Mouse (Mus musculus) heart, embryonic 14.5 days (tissue): Measurements from ENCODE around the gene Tgm7. TPM values are rescaled to one million over a fixed set of nuclear protein-coding genes. Genes with fewer than 3 reads are reported as not detected.
"Not testable (repeated sequence)": the region's sequence is repeated elsewhere in the genome, so short reads cannot be mapped to it uniquely, and the experiment has no call there.

Experiments
- ATAC-seq: fragments of 200-750 bp; cut with Nextera tagmentation; 2 replicates; pipeline ENCODE4 v1.8.0; 2017; ENCODE audit warnings: low read depth, moderate TSS enrichment; ENCODE audit not compliant: insufficient number of reproducible peaks, insufficient read depth, low FRiP score
- H3K27ac ChIP-seq, 2 experiments: fragments of 200-500 bp in 1 of 2; fragments of 300-500 bp in 1 of 2; sonication (generic) in 1 of 2; replicated peaks in 1 of 2; 2 replicates each; pipeline ENCODE4 v1.5.1; 2012 to 2014; ENCODE audit warnings: low read depth in 2 of 2, low read length in 2 of 2, control low read depth in 1 of 2, mild to moderate bottlenecking in 1 of 2, mixed read lengths in 1 of 2; ENCODE audit not compliant: control insufficient read depth in 1 of 2, insufficient read depth in 1 of 2
- H3K27me3 ChIP-seq: fragments of 300-500 bp; sonication (generic); 2 replicates; pipeline ENCODE4 v1.6.1; 2014; ENCODE audit warnings: mild to moderate bottlenecking, low read length, control low read depth; ENCODE audit not compliant: control insufficient read depth, insufficient read depth
- H3K36me3 ChIP-seq: fragments of 300-500 bp; sonication (generic); 2 replicates; pipeline ENCODE4 v1.6.1; 2014; ENCODE audit warnings: mild to moderate bottlenecking, control low read depth, low read length, mixed read lengths; ENCODE audit not compliant: control insufficient read depth, insufficient read depth
- H3K4me1 ChIP-seq, 2 experiments: fragments of 200-500 bp in 1 of 2; fragments of 300-500 bp in 1 of 2; sonication (generic) in 1 of 2; 2 replicates each; pipeline ENCODE4 v1.6.1; 2012 to 2014; ENCODE audit warnings: low read length in 2 of 2, control low read depth in 1 of 2, mixed read lengths in 1 of 2; ENCODE audit not compliant: control insufficient read depth in 2 of 2, insufficient read depth in 2 of 2
- H3K4me2 ChIP-seq: fragments of 300-500 bp; sonication (generic); 2 replicates; pipeline ENCODE4 v1.6.1; 2014; ENCODE audit warnings: mild to moderate bottlenecking, low read length
- H3K4me3 ChIP-seq, 2 experiments: fragments of 200-500 bp in 1 of 2; fragments of 300-500 bp in 1 of 2; sonication (generic) in 1 of 2; 2 replicates each; pipeline ENCODE4 v1.5.1; 2012 to 2014; ENCODE audit warnings: low read length in 2 of 2, mild to moderate bottlenecking in 2 of 2, control low read depth in 1 of 2, low read depth in 1 of 2, moderate library complexity in 1 of 2; ENCODE audit not compliant: control insufficient read depth in 1 of 2, insufficient read depth in 1 of 2
- H3K9ac ChIP-seq: fragments of 300-500 bp; sonication (generic); 2 replicates; pipeline ENCODE4 v1.6.1; 2014; ENCODE audit warnings: mild to moderate bottlenecking, low read length
- H3K9me3 ChIP-seq: fragments of 300-500 bp; sonication (generic); 2 replicates; pipeline ENCODE4 v1.6.1; 2016; ENCODE audit warnings: low read length, control low read depth; ENCODE audit not compliant: control insufficient read depth
- WGBS: fragments of 180-500 bp; shearing (Covaris S2); extraction: QIAGEN DNeasy Blood & Tissue Kit; methylation state at CpG from one replicate; pipeline ENCODE4 v1.1.7; 2014; 5-methylcytosine and 5-hydroxymethylcytosine counted together
- polyA plus RNA-seq: library from polyadenylated mRNA; unstranded; fragments of >200 nt; fragmentation: Nextera tagmentation; extraction: Ambion mirVana; gene quantifications from 2 replicates; pipeline ENCODE4 v1.2.1, GENCODE M21; 2014

Tgm7 gene
- polyA plus RNA-seq, 1 experiment from 2014 or later, result not detected

DNA sequence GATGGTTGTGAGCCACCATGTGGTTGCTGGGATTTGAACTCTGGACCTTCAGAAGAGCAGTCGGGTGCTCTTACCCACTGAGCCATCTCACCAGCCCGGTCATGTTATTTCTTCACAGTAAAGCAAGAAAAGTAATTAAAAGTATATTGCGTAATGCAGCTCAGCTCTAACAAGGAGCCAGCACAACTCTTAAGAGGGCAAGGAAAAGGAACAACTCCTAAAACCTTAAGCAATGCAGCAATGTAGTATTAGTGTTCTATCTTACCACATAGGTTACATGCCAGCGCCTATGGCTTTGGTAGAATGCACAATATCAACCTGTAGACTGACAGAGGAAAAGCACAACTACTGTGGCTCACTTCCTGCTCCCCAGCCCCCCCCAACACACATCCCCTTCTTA is 27.8 kb upstream of the Tgm7 start:
- peak overlapping the region; percentile 95; the same call in 1 of the 2 replicates for H3K4me2 ChIP-seq
- H3K9ac ChIP-seq, result no peak overlapping the region
- no peak overlapping the region for H3K4me3 ChIP-seq
- peaks cover 10 to 30% of the 10 kb centered on the region in 2 experiments for H3K4me1 ChIP-seq
- peaks cover 13% of the 10 kb centered on the region for H3K36me3 ChIP-seq
- no peak overlapping the region for H3K27ac ChIP-seq
- 93% methylated on average over 4 of the region's 4 CpGs for WGBS
- ATAC-seq, result no peak
- no peaks in the 10 kb centered on the region for H3K27me3 ChIP-seq
- no peaks in the 10 kb centered on the region for H3K9me3 ChIP-seq

DNA sequence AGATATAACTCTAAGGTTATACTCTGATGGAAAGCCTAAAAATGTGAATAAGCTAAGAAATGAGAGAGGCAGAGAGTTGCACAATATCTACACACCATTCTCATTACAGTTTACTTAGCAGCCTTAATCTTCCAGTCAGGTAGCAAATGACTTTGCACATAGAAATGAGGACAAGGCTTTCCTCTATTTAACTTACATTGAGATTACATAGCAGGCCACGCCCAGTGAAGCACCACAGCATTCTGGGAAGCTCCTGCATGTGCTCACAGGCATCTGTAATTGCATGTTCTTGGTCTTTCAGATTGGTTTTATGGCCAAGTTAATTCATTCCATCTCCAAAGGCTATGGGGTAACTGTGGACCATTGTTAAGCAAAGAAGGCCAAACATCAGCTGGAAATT is 23.2 kb upstream of the Tgm7 start:
- Histone ChIP-seq H3K27ac (no peak overlapping the region), H3K9me3 (no peaks in the 10 kb centered on the region), H3K36me3 (peaks cover 3% of the 10 kb centered on the region; the same call in 1 of the 2 replicates), H3K9ac (no peak overlapping the region), H3K4me2 (no peak overlapping the region), H3K27me3 (no peaks in the 10 kb centered on the region), H3K4me1 (peaks cover 0 to under 1% of the 10 kb centered on the region in 2 experiments; a peak in 1 of 4 replicates), H3K4me3 (no peak overlapping the region)
- no peak for ATAC-seq
- WGBS, result 62% methylated on average over 1 of the region's 1 CpGs

DNA sequence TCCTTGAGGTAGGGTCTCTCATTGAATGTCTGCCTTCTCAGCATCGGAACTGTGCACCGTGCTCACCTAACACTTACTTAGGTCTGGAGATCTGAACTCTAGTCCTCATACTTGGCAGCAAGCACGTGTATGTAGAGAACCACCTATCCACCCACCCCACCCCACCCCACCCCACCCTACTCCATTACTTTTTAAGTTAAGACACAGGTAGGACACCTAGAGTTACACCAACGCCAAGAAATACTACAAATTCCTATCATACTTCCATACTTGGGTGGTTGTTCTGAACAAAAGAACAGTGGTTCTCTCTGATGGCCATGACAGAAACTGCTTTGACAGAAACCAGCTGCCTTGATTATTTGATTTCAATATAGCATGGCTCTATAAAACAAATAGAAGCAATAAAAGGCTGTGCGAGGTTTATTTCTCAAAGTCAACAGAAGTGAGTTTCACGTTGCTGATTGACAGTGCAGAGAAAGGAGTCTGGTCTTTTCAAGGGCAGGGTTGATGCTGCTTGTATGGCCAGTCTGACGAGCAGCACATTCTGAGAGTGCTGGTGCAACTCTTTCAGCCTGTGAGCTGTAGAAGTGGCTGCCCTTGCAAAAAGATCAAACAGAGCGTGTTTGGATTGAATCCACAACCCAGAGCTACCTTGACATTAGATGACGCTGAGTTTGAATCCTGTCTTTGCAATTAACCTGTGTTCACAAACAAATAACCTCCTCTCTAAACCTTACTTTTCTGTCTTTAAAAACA is 19.4 kb upstream of the Tgm7 start:
- Histone ChIP-seq H3K27me3 (no peaks in the 10 kb centered on the region), H3K4me3 (no peak overlapping the region), H3K9ac (no peak overlapping the region), H3K9me3 (no peaks in the 10 kb centered on the region), H3K4me2 (no peak overlapping the region), H3K4me1 (no peaks in the 10 kb centered on the region), H3K27ac (no peak overlapping the region), H3K36me3 (no peaks in the 10 kb centered on the region)
- ATAC-seq, result no peak
- 55% methylated on average over 9 of the region's 9 CpGs for WGBS

DNA sequence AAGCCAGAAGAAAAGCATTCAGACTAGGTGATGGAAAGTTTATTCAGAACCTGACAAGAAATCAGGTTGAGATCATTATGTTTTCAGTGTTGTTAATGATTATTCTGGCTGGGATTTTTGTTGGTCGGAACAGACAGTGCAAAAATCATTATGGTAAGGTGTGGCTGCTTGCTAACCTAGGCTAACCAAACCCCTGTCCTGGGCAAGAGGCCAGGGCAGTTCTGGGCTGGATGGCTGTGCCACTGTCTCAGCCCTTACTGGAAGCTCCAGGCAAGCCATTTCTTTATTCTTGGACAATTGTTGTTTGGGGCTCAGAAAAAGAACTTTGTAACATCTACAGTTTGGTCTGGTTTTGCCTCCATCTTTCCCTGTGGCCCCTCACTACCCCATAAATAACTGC is 17.9 kb upstream of the Tgm7 start:
- ATAC-seq, result no peak
- Histone ChIP-seq H3K27ac (no peak overlapping the region), H3K4me2 (no peak overlapping the region), H3K27me3 (no peaks in the 10 kb centered on the region), H3K4me3 (no peak overlapping the region), H3K9me3 (no peaks in the 10 kb centered on the region), H3K9ac (no peak overlapping the region), H3K36me3 (no peaks in the 10 kb centered on the region), H3K4me1 (no peaks in the 10 kb centered on the region)
- 94% methylated on average over 1 of the region's 1 CpGs for WGBS

DNA sequence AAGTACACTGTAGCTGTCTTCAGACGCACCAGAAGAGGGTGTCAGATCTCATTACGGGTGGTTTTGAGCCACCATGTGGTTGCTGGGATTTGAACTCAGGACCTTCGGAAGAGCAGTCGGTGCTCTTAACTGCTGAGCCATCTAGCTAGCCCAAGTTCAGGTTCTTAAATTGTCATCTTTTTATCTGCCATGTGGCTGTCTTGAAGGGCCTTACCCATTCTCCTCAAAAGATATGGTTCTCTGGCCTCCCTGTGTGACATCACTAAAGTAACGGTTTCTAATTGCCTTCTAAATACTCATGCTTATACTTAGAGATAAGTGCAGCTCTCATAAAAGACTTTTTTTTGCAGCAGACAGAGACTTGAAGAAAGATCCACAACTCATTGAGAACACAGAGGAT is 16.7 kb upstream of the Tgm7 start:
- H3K9me3 ChIP-seq, H3K4me2 ChIP-seq, H3K27ac ChIP-seq, H3K27me3 ChIP-seq, H3K36me3 ChIP-seq, H3K4me3 ChIP-seq, ATAC-seq, H3K4me1 ChIP-seq, H3K9ac ChIP-seq: not testable (repeated sequence)
- 86% methylated on average over 5 of the region's 5 CpGs for WGBS

DNA sequence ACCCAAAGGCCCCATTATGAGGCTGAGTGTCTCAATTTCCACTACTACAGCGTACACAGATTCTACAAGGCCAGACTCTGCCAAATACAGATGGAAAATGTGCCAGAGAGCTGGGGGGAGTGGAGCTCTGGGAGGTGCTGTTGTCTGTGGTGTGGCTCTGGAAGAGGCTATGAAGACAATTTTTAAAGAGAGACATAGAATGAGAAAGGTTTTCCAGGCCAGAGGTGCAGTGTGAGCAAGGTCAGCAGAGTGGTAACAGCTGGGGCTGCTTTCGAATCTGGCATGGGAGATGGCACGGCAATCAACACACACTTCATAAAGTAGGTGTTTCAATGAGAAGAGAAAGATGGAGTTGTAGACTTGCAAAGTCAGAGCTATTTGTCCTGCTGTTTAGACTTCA is 9.7 kb upstream of the Tgm7 start:
- Histone ChIP-seq H3K9me3 (no peaks in the 10 kb centered on the region), H3K9ac (no peak overlapping the region), H3K27ac (no peak overlapping the region), H3K36me3 (no peaks in the 10 kb centered on the region), H3K4me3 (no peak overlapping the region), H3K4me2 (no peak overlapping the region), H3K27me3 (no peaks in the 10 kb centered on the region), H3K4me1 (no peaks in the 10 kb centered on the region)
- WGBS, result 73% methylated on average over 3 of the region's 3 CpGs
- ATAC-seq, result no peak

DNA sequence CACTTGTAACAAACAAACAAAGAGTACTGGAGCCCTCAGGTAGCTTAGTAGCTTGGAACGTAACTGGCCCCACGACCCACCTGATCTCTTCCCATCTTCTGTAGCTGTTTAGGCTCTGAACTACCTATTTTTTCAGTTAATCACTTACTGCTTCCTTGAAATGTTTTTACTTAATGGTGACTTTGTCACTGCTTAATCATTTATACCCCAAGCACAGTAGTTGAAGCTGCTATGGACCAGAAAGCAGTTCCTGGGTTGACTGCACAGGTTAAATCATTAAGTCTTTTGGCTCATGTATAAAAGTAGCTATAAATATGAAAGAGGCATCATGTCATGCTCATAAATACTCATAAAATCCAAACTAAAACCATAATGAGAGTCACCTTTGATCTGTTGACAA is 5.8 kb upstream of the Tgm7 start:
- no peak for ATAC-seq
- Histone ChIP-seq H3K9me3 (no peaks in the 10 kb centered on the region), H3K27ac (no peak overlapping the region), H3K9ac (no peak overlapping the region), H3K4me1 (no peaks in the 10 kb centered on the region), H3K4me2 (no peak overlapping the region), H3K4me3 (no peak overlapping the region), H3K27me3 (no peaks in the 10 kb centered on the region), H3K36me3 (no peaks in the 10 kb centered on the region)
- WGBS, result 91% methylated on average over 2 of the region's 2 CpGs

DNA sequence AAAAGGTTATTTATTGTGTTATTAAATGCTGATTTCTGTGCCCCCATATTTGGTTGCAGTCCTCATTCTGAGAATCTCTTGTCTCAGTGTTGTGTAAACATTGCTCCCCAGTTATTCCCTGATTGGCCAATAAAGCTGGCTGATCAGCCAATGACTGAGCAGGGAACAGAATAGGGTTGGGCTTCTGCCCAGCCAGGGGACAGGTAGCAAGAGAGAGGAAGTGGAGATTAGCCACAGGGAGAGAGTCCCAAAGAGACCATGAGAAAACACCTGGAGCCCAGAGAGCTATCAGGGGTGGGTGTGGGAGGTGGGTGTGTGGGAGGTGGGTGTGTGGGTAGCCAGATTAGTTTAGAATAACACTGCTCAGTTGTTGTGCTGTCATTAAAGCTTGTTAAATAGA is 3.7 kb downstream of the Tgm7 start:
- H3K9me3 ChIP-seq, result no peaks in the 10 kb centered on the region
- no peak overlapping the region for H3K4me2 ChIP-seq
- no peak overlapping the region for H3K27ac ChIP-seq
- no peak overlapping the region for H3K4me3 ChIP-seq
- no peaks in the 10 kb centered on the region for H3K4me1 ChIP-seq
- H3K36me3 ChIP-seq, result no peaks in the 10 kb centered on the region
- H3K27me3 ChIP-seq, result no peaks in the 10 kb centered on the region
- H3K9ac ChIP-seq, result no peak overlapping the region
- ATAC-seq, result no peak
